Comparison of ENCODE assay signal across 16 mouse cellular contexts in the genomic region with DNA sequence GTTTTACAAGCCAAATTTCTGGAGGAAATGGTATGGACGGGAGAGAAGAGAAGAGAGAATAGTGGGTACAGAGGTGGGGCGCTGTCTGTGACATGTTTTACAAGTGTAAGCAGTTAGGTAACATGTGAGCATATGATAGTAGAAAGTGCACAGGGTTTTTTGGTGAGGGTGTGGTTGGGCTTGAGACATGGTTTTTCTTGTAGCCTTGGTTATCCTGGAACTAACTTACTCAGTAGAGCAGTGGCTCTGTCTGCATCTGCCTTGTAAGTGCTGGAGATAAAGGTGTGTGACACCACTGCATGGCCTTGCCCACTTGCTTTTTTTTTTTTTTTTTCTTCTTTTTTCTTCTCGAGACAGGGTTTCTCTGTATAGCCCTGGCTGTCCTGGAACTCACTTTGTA. TPM values are rescaled to one million over a fixed set of nuclear protein-coding genes. Genes with fewer than 3 reads are reported as not detected.
DNase-seq lines count a peak whose midpoint lies in the region; ATAC-seq and TF ChIP-seq lines count a peak whose summit lies in the region.
"Had no signal": no experiment of that assay in that cellular context is flagged by ENCODE, and none has a peak within 500 bp of the region (broad histone marks: within the 10 kb centered on the region; RNA-seq: fewer than 3 reads in every experiment).

No protein-coding gene starts in this region.

- H3K4me2 ChIP-seq in intestine, embryonic 14.5 days (ENCODE audit: low read length) = no peak overlapping the region
- H3K4me2 ChIP-seq in intestine, postnatal 0 days (replicated peaks; ENCODE audit: low read depth) = no peak overlapping the region
- H3K4me2 ChIP-seq: heart, embryonic 15.5 days; hindbrain, embryonic 13.5 days had no signal

- H3K9ac ChIP-seq in intestine, embryonic 14.5 days (ENCODE audit: low read length) = no peak overlapping the region
- no peak overlapping the region for H3K9ac ChIP-seq in intestine, postnatal 0 days (ENCODE audit: low read depth, low read length)
- H3K9ac ChIP-seq: heart, embryonic 15.5 days; hindbrain, embryonic 13.5 days had no signal

- peaks cover 5% of the 10 kb centered on the region for H3K36me3 ChIP-seq in intestine, embryonic 14.5 days (ENCODE audit: control insufficient read depth, insufficient read depth, low read length)
- peaks cover 11% of the 10 kb centered on the region for H3K36me3 ChIP-seq in intestine, postnatal 0 days (ENCODE audit: control insufficient read depth, insufficient read depth)
- H3K36me3 ChIP-seq: heart, embryonic 15.5 days; hindbrain, embryonic 13.5 days had no signal

- no peaks in the 10 kb centered on the region for H3K27me3 ChIP-seq in intestine, embryonic 14.5 days (replicated peaks; ENCODE audit: control insufficient read depth, insufficient read depth, low read length)
- no peaks in the 10 kb centered on the region for H3K27me3 ChIP-seq in intestine, postnatal 0 days (replicated peaks; ENCODE audit: control insufficient read depth, insufficient read depth, low read length)
- H3K27me3 ChIP-seq: heart, embryonic 15.5 days; hindbrain, embryonic 13.5 days had no signal

- no peaks in the 10 kb centered on the region for H3K9me3 ChIP-seq in intestine, embryonic 14.5 days (ENCODE audit: control insufficient read depth, low read length)
- no peaks in the 10 kb centered on the region for H3K9me3 ChIP-seq in intestine, postnatal 0 days (ENCODE audit: control insufficient read depth)
- H3K9me3 ChIP-seq: forebrain, embryonic 10.5 days; heart, embryonic 15.5 days; hindbrain, embryonic 13.5 days had no signal

- H3K4me1 ChIP-seq in intestine, embryonic 14.5 days (replicated peaks; ENCODE audit: control insufficient read depth, insufficient read depth, low read length) = peaks cover 21% of the 10 kb centered on the region
- peaks cover 18% of the 10 kb centered on the region for H3K4me1 ChIP-seq in intestine, postnatal 0 days (replicated peaks; ENCODE audit: control insufficient read depth, insufficient read depth, low read length)

- no peak overlapping the region for H3K27ac ChIP-seq in intestine, embryonic 14.5 days (ENCODE audit: low read depth)
- no peak overlapping the region for H3K27ac ChIP-seq in intestine, postnatal 0 days (ENCODE audit: low read depth, low read length)
- H3K27ac ChIP-seq: forebrain, embryonic 10.5 days; heart, embryonic 15.5 days; hindbrain, embryonic 13.5 days; macrophage had no signal

- TF ChIP-seq CTCF in intestine, postnatal 0 days (IDR thresholded peaks at IDR 0.05; ENCODE audit: low read depth) = no peak

- H3K4me3 ChIP-seq in intestine, embryonic 14.5 days (ENCODE audit: low read depth, low read length) = no peak overlapping the region
- H3K4me3 ChIP-seq in intestine, postnatal 0 days (ENCODE audit: low read depth, low read length) = no peak overlapping the region
- H3K4me3 ChIP-seq: forebrain, embryonic 10.5 days; heart, embryonic 15.5 days; hindbrain, embryonic 13.5 days had no signal

- DNase-seq in intestine, embryonic 14.5 days (ENCODE audit: low spot score) = no peak
- DNase-seq in c-Kit-positive CD71-negative TER-119-negative erythroid progenitor cells, embryonic 14.5 days (ENCODE audit: low read depth) = peak; percentile 28
- DNase-seq in liver = peak; percentile 67
- no peak for DNase-seq in retina, embryonic 14.5 days (ENCODE audit: low spot score)
- DNase-seq in lung, postnatal 4 days = no peak
- DNase-seq: cerebellum, adult 9-10 months; embryo, embryonic 11 days; kidney, adult 9 months; thymus, postnatal 14 days had no signal

- ATAC-seq in intestine, embryonic 14.5 days (replicated peaks; ENCODE audit: low FRiP score, low TSS enrichment, low read depth) = 0 out of 2 replicates have a peak, but pooled peaks have one; percentile 23
- no peak for ATAC-seq in intestine, postnatal 0 days
- ATAC-seq in megakaryocyte progenitor cell, adult 5-6 weeks (replicated peaks; ENCODE audit: poor library complexity) = peak; percentile 69
- no peak for ATAC-seq in frontal cortex, adult (ENCODE audit: low TSS enrichment)

- 69% methylated on average over 3 of the region's 3 CpGs for WGBS in intestine, embryonic 14.5 days
- WGBS in intestine, postnatal 0 days = 59% methylated on average over 3 of the region's 3 CpGs

RNA-seq across cellular contexts. Expression of a gene that starts 49.2 kb away (rescaled TPM):
- polyA plus RNA-seq in intestine, embryonic 14.5 days (2014; fragmentation: Nextera tagmentation; extraction: Ambion mirVana) = 91.7 and 98.5 TPM in 2 replicates
- 23.9 and 25.3 TPM in 2 replicates for polyA plus RNA-seq in intestine, postnatal 0 days (2015; fragmentation: Nextera tagmentation; extraction: Ambion mirVana)
- total RNA-seq in megakaryocyte progenitor cell, adult 5-6 weeks (2015) = 60.2 and 61.5 TPM in 2 replicates
- 38.1 and 51.2 TPM in 2 replicates for total RNA-seq in megakaryocyte progenitor cell, adult 5-6 weeks (2017)

Comparison
In these comparisons a context has a peak if more than half of its experiments do, and no peak if none do; other contexts are left out.
1. ATAC-seq: peak in intestine, embryonic 14.5 days (single experiment) and megakaryocyte progenitor cell, adult 5-6 weeks (single experiment); none in intestine, postnatal 0 days (single experiment) and frontal cortex, adult (single experiment).
2. DNase-seq: peak in c-Kit-positive CD71-negative TER-119-negative erythroid progenitor cells, embryonic 14.5 days (single experiment) and liver (single experiment); none in intestine, embryonic 14.5 days (single experiment), retina, embryonic 14.5 days (single experiment) and lung, postnatal 4 days (0 of 2).